Mouse (Mus musculus) embryo, embryonic 10.5 days (tissue): ENCODE results near the gene Syne2.

Experiments used
- DNase-seq: peaks from one replicate; pipeline ENCODE4 v3.0.0-alpha.2; 2015; ENCODE audit warnings: low spot score

The Syne2 gene

GRCm38 (mm10) chr12:75817959-75818452 is at the start of gene Syne2:
Syne2 (plus strand) TSS chr12:75818134.
- DNase-seq: peak; percentile 89

GRCm38 (mm10) chr12:75771410-75771809 is 46.5 kb upstream of the Syne2 start:
- DNase-seq: no peak

GRCm38 (mm10) chr12:75772424-75773034 is 45.4 kb upstream of the Syne2 start:
- DNase-seq: peak; percentile 78

- DNase-seq: no peak
Measured at GRCm38 (mm10) chr12:75781445-75781844, 36.5 kb upstream of the Syne2 start.

- DNase-seq: no peak
Measured at GRCm38 (mm10) chr12:75781995-75782394, 35.9 kb upstream of the Syne2 start.

GRCm38 (mm10) chr12:75784271-75784751 is 33.6 kb upstream of the Syne2 start:
- DNase-seq: no peak

- DNase-seq: peak; percentile 87
Measured at GRCm38 (mm10) chr12:75786681-75787080, 31.3 kb upstream of the Syne2 start.

GRCm38 (mm10) chr12:75789451-75789850 is 28.5 kb upstream of the Syne2 start:
- DNase-seq: no peak

- DNase-seq: no peak
Measured at GRCm38 (mm10) chr12:75794527-75794926, 23.4 kb upstream of the Syne2 start.

- DNase-seq: peak; percentile 56
Measured at GRCm38 (mm10) chr12:75796510-75796909, 21.4 kb upstream of the Syne2 start.

- DNase-seq: no peak
Measured at GRCm38 (mm10) chr12:75806281-75806680, 11.7 kb upstream of the Syne2 start.

GRCm38 (mm10) chr12:75813766-75814165 is 4.2 kb upstream of the Syne2 start:
- DNase-seq: no peak

- no peak for DNase-seq
Measured at GRCm38 (mm10) chr12:75814551-75814950, 3.4 kb upstream of the Syne2 start.

- peak; percentile 35 for DNase-seq
Measured at GRCm38 (mm10) chr12:75816981-75817856, 715 bp upstream of the Syne2 start.

GRCm38 (mm10) chr12:75818453-75819434 is 810 bp downstream of the Syne2 start:
- peak; percentile 72 for DNase-seq

GRCm38 (mm10) chr12:75819481-75819880 is 1.5 kb downstream of the Syne2 start:
- DNase-seq: no peak

- no peak for DNase-seq
Measured at GRCm38 (mm10) chr12:75820216-75820615, 2.3 kb downstream of the Syne2 start.

- DNase-seq: peak; percentile 56
Measured at GRCm38 (mm10) chr12:75822122-75822521, 4.2 kb downstream of the Syne2 start.

GRCm38 (mm10) chr12:75823475-75823874 is 5.5 kb downstream of the Syne2 start:
- DNase-seq: no peak

- DNase-seq: no peak
Measured at GRCm38 (mm10) chr12:75825458-75825857, 7.5 kb downstream of the Syne2 start.

- DNase-seq: peak; percentile 32
Measured at GRCm38 (mm10) chr12:75826699-75827353, 8.9 kb downstream of the Syne2 start.
